In genomic region chr3:13154158-13154557, GRCm38 (mm10) we compare ENCODE assay signal across 26 mouse cellular contexts.
"Had no signal": no experiment of that assay in that cellular context is flagged by ENCODE, and none has a peak within 500 bp of the region (broad histone marks: within the 10 kb centered on the region; RNA-seq: fewer than 3 reads in every experiment).

No protein-coding gene starts in this region.

- H3K4me1 ChIP-seq: heart, embryonic 10.5 days; heart, embryonic 12.5 days; hindbrain, embryonic 10.5 days; hindbrain, embryonic 12.5 days; intestine, embryonic 15.5 days; limb, embryonic 10.5 days; limb, embryonic 12.5 days had no signal

- H3K4me2 ChIP-seq: heart, embryonic 12.5 days; hindbrain, embryonic 12.5 days; hindbrain, embryonic 14.5 days; intestine, embryonic 15.5 days; limb, embryonic 12.5 days; liver, embryonic 11.5 days had no signal

- H3K27ac ChIP-seq: gastrocnemius, adult 2 months; heart, embryonic 10.5 days; hindbrain, embryonic 10.5 days; hindbrain, embryonic 12.5 days; hindbrain, embryonic 14.5 days; intestine, embryonic 15.5 days; layer of hippocampus, adult 2 months; left cerebral cortex, adult 2 months; limb, embryonic 10.5 days; limb, embryonic 12.5 days had no signal

- H3K36me3 ChIP-seq: heart, embryonic 10.5 days; heart, embryonic 12.5 days; hindbrain, embryonic 10.5 days; hindbrain, embryonic 12.5 days; intestine, embryonic 15.5 days; limb, embryonic 10.5 days; limb, embryonic 12.5 days had no signal

- H3K27me3 ChIP-seq: heart, embryonic 12.5 days; hindbrain, embryonic 12.5 days; intestine, embryonic 15.5 days; limb, embryonic 12.5 days had no signal

- ATAC-seq: hindbrain, embryonic 16.5 days; inflammation-experienced regulatory T-cells, adult 6 months; intestine, embryonic 15.5 days; intestine, postnatal 0 days had no signal

- H3K9ac ChIP-seq: heart, embryonic 12.5 days; hindbrain, embryonic 12.5 days; hindbrain, embryonic 14.5 days; intestine, embryonic 15.5 days; limb, embryonic 12.5 days had no signal

- H3K4me3 ChIP-seq: gastrocnemius, adult 2 months; heart, embryonic 10.5 days; heart, embryonic 12.5 days; hindbrain, embryonic 10.5 days; hindbrain, embryonic 12.5 days; intestine, embryonic 15.5 days; layer of hippocampus, adult 2 months; left cerebral cortex, adult 2 months; limb, embryonic 10.5 days; limb, embryonic 12.5 days had no signal

- H3K9me3 ChIP-seq: intestine, embryonic 15.5 days; limb, embryonic 10.5 days had no signal

- DNase-seq: gastrocnemius, adult 2 months; gastrocnemius, postnatal 10 days; gastrocnemius, postnatal 25 days; heart, adult 18-20 months; heart, postnatal 10 days; heart, postnatal 4 days; kidney, adult 18-20 months; kidney, adult 8-10 months; kidney, postnatal 10 days; kidney, postnatal 25 days; kidney, postnatal 4 days; liver had no signal
